Mouse (Mus musculus) left cerebral cortex, postnatal 4 days (tissue): ENCODE data around the gene Zbtb45. TPM values are rescaled to one million over a fixed set of nuclear protein-coding genes. Genes with fewer than 3 reads are reported as not detected.

Experiments used
- DNase-seq: peaks from one replicate; pipeline ENCODE4 v3.0.0-alpha.2; 2022
- intact Hi-C: fragments of 180-260 bp; cut with DNase I; formaldehyde crosslinking; loops from one replicate; pipeline ENCODE4 v1.15.1; 2025
- total RNA-seq, 2 experiments: library from RNA; stranded (reverse); gene quantifications; 2 replicates each; pipeline ENCODE4 v1.2.3; 2021

Gene Zbtb45
- 10 to 100 TPM; 35.1 to 36.6 TPM for total RNA-seq

DNA sequence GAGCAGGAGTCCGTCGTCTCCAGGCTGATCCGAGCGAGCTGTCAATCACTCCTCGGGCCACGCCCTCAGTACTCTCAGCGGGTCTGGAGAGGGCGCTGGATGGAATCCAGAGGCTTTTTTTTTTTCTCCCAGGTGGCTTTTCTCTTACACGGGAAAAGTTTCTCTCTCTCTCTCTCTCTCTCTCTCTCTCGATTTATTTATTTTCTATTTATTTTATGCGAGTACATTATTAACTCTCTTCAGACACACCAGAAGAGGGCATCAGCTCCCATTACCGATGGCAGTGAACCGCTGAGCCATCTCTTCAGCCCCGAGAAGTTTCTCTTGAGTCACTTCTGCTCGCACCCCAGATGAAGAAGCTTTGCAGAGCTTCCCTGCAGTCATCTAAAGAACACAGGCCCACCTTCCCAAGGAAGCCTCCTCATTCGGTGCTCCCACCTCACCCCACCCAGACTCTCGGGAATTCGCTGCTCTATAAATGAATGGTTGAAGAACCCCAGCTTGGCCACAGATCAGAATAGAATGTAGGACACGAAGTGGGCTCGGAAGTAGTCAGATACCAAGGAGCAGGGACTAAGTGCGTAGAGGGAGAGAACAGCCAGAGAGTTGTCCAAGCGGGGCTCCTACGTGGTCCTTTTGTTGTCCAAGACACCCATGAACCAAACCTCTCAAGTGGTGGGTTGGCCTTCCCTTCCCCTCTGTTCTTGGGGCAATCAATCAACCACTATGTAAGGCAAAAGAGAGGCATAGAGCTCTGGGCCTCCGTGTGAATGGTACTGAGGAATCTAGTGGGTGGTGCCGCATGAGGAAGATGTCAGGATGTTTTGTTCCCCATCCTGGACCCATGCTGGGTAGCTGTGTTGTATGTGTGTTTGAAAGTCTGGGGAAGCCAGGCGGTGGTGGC lies at the start of gene Zbtb45:
Gene Zbtb45, minus strand, starts transcription at position 30 of the 904 bp plus-strand sequence.
- intact Hi-C loops: no loop called here
- no peak for DNase-seq

DNA sequence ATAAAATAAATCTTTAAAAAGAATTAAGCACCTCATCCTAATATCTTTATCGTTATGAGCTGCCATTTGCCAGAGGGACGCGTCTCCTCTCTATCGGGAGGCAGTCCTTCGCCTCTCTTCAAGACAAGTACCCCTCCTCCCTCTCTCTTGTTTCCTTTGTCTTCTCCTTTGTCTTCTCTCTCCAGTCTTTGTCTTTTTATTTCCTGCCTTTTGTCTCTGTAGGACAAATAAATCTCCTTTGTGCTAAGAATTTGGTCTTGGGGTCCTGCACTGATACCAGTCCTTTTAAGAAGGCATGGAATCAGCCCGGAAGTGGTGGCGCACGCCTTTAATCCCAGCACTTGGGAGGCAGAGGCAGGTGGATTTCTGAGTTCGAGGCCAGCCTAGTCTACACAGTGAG lies 49.7 kb upstream of the Zbtb45 start:
- no peak for DNase-seq
- intact Hi-C loops: no loop called here

DNA sequence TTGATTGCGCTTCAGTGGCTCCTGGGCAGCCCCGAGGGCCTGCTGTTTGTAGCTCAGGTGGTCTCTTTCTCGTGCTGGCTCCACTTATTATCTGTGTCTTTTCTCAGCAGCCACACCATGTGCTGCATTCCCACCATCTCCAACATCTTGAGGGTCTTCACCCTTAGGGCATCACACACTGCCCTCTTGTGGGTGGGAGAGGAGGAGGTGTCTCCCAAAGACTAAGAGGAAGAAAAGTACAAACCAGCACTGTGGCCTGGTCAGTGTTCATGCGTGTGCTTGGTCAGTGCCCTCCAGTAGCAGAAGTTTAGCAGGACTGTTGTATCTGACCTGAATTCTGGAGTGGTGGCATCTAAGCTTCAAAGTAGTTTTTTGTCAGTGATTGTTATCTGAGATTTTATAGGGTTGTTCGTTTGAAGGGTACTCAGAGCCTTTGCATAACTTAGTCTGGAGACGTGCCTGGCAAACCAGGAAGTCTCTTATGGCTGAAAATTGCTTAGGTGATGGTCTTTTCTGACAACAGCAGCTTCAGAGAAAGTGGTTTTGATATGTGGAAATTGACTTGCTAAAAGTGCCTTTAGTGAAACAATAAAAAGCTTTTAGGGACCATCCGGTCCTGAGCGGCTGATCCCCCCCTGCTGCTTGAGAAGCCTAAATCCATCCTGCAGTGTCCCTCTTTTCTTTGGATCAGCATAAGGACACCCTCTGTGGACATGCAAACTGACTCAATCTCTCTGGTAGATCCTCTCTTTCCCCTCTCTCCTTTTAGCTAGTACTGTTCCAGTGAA lies 47.3 kb upstream of the Zbtb45 start:
- DNase-seq: no peak
- intact Hi-C loops: no loop called here

DNA sequence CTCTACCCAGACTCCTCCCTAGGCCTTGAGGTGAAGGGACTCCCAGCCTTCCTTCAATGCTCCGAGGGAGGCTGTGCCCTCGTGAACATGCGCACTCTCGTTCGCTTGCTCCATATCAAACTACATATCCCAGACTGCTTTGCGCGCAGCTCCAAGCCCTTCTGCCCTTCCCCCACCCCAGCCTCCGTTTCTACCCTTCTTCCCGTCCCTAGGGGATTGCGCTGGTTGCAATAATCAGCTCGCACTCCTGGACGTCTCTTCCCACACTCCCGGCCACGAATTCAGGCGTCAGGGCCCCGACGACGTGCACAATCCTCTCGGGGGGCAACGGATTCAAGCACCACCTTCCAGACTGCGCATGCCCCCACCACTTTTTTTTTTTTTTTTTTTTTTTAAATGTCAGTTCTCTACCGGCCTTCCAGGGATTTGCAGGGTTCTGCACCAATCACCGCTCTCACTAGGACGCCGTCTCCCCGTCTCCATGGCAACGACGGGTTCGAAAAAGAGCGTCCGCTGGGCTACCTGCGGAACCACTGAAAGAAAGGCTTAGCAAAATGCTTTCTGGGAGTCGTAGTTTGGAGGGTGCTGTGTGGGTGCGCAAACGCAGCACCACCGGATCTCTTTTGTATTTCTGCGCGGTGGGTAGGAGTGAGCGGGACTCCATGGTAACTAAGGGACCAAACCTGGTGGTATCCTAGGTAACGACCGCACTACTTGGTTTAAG lies 44.6 kb upstream of the Zbtb45 start, which contains the start of gene Mzf1:
Gene Mzf1, minus strand, starts transcription at position 478 of the 724 bp plus-strand sequence.
- intact Hi-C loops: no loop called here
- peak; percentile 96 for DNase-seq

DNA sequence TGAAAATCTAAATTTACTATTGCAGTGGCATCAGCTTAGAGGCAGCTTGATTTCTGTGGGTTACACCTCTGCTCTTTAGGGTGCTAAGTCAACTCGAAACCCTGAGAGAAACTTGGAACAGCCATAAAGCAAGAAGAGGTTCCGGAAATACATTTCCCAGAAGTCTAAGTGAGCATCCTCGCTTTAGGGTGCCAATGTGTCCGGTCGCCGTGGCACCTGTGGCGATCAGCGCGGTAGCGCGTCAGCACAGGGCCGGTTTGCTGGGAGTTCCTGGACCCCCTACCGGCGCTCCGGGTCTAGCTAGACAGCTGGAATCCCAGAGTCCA lies 44.1 kb upstream of the Zbtb45 start:
- no peak for DNase-seq
- intact Hi-C loops: no loop called here

DNA sequence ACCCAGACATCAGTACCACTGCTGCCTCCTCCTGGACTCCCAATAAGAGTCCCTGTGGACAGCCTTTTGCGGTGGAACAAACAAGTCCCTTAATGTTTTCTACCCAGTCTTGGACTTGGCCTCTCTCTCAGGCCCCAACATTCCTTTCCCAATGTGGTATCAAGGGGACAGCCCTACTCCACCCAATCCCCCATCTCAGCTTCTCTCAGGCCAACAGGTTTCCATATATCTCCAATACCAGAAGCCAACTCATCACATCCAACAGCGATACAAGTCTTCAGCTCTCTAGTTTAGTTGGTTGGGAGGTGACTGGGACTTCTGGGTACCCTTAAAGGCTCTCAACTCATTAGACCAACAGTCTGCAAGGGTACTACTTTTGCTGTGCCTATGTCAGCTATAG lies 43.7 kb upstream of the Zbtb45 start:
- intact Hi-C loops: no loop called here
- no peak for DNase-seq

DNA sequence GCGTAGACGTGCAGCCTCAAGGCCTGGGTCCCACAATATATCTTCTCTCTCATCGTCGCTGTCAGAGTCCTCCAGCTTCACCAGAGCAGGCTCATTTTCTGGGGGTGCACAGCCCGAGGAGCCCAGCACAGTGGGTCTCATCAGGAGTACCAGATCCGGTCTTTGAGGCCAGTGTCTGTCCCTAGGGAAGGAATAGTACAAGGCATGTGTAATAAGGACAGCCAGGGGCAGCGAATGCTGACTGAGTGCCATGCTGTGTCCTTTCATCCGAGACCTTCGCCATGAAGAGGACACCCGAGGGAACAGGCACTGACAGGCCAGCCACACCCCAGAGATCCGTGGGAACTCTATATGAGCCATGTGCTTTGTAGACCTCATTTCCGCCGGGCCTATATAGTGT lies 43.2 kb upstream of the Zbtb45 start:
- DNase-seq: no peak
- intact Hi-C loops: no loop called here

DNA sequence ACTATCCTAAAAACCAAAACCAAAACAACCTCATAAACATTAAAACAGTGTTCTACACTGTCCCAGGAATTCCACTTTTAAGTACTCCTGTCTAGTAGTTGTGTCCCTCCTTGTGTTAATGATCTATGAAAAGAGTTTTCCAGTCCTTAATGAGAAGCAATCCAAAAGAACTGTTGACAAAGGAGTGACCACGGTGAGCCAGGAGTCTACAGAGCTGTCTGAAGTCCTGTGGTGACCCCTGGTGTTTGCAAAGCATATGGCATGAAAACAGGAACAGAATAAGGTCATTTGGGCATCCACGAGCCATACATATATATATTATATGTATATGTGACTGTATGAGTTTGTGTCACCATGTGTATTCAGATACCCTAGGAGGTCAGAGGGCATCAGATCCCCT lies 36.2 kb upstream of the Zbtb45 start:
- intact Hi-C loops: no loop called here
- peak; percentile 56 for DNase-seq

DNA sequence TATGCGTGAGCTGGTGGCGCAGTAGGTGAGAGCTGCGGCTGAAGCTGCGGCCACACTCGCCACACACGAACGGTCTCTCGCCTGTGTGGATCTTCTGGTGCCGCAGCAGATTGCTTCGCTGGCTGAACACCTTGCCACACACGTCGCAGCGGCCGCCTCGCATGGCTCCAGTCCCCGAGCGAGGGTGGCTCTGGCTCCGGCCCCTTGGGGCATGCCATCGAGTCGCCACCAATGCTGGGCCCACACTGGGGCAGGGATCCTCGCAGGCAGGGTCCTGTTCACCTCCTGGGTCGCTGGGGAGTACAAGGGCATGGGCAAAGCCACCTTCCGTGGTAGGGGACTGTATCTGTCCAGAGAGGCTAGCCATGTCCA lies 34.4 kb upstream of the Zbtb45 start:
- peak; percentile 32 for DNase-seq
- intact Hi-C loops: no loop called here

DNA sequence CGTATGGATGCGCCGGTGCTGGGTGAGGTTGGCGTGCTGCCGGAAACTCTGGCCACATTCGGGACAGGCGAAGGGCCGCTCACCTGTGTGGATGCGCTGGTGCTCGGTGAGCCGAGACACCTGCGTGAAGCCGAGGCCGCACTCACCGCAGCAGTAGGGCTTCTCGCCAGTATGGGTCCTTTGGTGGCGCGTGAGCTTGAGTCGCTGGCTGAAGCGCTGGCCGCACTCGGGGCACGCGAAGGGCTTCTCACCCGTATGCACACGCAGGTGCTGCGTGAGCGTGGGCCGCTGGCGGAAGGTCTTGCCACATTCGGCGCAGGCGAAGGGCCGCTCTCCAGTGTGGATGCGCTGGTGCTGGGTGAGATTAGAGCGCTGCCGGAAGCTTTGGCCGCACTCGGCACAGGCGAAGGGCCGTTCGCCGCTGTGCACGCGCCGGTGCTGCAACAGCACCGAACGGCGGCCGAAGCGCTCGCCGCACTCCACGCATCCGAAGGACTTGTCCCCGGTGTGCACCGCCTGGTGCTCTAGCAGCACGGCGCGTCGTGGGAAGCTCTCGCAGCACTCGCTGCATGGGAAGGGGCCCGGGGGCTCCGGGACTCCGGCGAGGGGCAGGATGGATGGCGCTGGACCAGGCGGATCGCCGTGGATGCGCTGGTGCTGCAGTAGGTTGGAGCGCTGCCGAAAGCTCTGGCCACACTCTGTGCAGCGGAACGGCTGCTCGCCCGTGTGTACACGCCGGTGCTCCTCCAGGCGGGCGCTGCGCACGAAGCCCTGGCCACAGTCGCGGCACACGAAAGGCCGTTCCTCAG lies 33.8 kb upstream of the Zbtb45 start:
- intact Hi-C loops: no loop called here
- DNase-seq: peak; percentile 71

DNA sequence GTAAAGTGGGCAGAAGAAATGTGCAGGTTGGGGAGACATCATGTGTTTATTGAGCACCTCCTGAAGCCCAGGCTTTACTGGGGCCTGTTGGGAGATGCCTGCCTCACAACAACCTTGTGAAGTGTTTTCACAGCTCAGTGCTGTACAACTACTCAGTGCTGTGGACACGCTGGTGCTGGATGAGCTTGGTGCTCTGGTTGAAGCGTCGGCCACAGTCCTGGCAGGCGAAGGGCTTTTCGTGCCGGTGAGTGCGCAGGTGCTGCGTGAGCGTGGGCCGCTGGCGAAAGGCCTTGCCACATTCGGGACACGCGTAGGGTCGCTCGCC lies 33.2 kb upstream of the Zbtb45 start:
- DNase-seq: no peak
- intact Hi-C loops: no loop called here

DNA sequence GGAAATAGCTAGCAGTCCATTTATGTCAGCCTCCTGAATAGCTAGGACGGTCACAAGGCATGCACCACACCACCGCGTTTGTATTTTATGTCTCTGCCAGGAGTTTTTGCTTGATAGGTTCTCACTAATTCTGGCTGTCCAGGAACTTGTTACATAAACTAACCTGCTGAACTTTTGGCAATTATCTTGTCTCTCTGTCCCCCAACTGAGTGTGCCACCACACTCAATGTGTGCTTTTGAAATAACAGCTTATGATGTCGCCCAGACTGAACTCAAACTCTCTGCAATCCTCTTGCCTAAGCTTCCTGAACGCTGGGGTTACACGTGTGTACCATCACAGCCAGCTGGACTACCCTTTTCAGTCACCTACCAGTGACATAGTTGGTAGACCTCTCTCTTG lies 32.7 kb upstream of the Zbtb45 start:
- intact Hi-C loops: no loop called here
- DNase-seq: no peak

DNA sequence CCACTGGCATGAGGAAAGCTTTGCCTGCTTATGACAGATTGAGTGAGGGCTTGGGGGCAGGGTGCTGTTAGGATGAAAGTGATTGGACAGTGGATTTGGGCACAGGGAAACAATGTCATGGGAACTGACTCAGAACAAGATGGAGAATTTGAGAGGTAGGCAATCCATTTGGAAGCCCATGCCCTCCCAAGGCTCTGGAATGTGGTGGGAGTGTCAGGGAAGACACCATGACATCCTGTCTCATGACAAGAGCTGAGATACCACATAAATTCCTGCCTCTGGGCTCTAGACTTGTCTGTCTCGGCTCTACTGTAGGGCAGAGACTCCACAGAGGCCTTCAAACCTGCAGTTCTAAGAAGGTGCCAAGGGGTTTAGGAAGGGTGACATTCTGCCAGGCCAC lies 31.4 kb upstream of the Zbtb45 start:
- DNase-seq: no peak
- intact Hi-C loops: no loop called here

DNA sequence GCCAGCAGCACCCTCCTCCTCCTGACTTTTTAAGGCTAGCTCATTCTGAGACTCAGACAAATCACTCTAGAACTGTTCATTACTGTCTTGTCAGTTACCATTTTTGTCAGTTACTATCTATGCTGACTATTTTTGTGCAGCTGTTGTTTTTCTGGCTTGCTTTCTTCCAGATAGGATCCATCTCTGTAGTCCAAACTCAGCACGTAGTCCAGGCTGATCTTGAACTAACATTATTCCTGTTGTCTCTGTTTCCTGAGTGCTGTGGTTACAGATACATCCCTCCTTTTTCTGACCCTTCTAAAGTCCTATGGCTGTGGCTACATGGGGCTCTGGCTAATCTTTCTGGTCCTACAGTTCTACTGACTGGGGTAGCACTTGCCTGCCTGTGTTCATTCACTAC lies 29.3 kb upstream of the Zbtb45 start:
- intact Hi-C loops: no loop called here

DNA sequence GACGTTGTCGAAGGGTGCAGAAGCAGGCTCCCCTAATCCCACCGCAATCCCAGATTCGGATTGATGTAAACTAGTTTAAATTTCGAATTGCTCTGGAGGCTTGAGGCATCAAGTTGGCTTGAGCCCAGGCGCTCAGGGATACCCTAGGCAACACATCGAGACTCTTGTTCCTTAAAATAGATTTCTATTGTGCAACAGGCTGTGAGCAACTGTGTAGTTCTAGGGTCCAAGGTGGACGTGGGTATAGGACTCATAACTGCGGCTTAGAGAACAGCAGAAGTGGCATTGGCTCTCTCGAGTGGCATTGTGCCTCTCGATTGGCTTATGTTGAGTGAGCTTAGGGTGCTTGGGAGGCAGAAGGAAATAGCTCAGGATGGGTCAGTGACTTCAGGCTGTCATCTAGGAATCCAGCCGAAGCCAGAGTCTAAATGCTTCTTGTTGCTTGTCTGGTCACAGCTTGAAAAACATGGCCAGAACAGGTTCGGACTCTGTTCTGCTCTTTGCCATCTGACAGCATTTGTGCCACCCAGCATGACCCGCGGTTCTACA lies 28.9 kb upstream of the Zbtb45 start:
- no peak for DNase-seq
- intact Hi-C loops: no loop called here

More for the DNA sequence above, 29.3 kb upstream of the Zbtb45 start:
- no peak for DNase-seq

DNA sequence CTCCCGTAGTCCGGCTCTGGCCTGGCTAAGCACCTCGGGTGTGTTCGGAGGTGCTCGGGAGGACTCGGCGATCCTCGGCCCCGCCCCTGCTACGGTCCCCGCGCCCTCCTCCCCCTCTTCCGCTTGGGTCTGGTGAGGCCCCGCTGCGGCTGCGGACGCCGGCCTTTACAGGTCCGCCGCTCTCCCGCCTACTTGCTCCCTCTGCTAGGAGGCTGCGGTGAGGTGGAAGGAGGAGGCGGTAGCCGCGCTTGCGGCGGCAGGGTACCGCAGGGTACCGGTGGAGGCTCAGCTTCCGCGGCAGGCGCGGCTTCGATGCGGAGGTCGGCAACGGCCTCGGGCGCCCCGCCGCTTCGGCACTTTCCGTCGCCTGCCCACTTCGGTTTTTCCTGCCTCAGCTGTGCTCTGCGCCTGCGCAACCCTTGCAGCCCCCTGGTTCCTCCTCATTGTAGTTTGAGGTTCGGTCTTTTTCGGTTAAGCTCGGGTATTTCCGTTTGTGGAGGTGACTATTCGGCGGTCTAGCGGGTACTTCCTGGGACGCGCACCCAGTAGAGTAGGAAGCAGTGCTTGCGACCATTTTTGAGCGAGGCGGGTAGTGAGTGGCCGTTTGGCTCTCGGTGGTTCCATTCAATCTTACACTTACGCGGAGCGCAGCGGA lies 28.2 kb upstream of the Zbtb45 start, which contains the start of gene Ube2m:
Gene Ube2m, minus strand, starts transcription at position 375 of the 655 bp plus-strand sequence.
- peak; percentile 100 for DNase-seq
- intact Hi-C loops: no loop called here

DNA sequence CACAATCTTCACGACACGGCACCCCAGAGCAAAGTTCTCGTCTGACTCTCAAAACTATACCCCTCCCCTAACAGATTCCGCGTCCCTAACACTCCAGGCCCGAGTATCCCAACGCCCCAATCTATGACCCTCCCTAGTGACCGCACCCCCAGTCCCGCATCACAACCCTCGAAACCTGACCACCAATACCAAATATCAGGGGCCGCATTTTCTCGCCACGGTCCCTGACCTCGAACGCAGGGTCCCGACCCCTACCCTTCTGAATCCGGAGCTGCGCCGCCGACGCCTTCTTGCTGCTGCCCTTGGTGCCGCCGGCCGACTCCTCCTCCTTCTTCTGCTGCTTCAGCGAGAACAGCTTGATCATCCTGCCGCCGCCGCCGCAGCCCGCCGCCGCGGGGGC lies 27.5 kb upstream of the Zbtb45 start:
- intact Hi-C loops: no loop called here

DNA sequence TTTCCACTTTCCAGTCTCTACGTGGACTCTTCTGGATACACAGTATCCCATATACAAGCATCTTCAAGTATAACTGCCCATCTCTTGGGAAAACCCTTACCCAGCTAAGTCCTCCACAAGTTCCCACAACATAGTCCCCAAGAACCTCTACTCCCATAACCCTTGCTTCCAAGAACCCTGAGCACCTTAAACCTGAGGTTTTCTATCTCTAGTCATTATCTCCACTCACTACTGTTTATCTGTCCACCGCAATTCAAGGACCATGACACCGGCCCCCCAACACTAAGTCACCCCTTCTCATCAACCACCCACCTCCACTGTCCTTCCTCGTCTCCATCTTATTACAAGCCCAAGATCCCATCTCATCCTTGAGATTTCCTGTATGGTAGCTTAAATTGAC lies 27.0 kb upstream of the Zbtb45 start:
- intact Hi-C loops: no loop called here
- no peak for DNase-seq

More for the DNA sequence above, 27.5 kb upstream of the Zbtb45 start:
- no peak for DNase-seq

DNA sequence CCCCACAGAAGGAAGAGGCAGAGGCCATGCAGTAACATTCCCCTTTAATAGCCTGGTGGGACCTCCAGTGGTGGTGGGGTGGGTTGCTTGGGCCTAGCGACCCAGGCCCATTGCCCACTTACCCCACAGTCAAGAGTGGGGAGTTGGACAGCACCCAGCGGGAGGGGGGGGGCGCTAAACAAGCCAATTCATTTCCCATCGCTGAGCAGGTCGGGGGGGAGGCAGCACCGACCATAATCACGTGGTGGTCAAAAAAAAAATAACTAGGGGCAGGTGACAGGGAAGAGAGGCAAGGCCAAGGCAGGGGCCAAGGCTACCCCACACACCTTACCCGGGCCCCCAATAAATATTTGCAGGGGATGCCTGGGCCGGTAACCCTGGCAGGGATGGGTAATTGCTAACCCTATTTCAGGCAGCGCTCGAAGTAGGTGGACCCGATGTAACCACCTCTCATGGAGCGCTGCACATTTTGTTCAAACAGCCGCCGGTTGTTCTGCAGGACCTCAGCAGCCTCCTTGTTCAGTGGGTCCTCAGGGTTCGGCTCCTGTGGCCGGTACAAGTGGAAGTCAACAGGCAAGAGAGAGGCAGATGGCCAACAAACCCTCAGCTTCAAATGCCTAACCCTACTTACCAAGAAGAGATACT lies 25.5 kb upstream of the Zbtb45 start:
- intact Hi-C loops: no loop called here

More for the DNA sequence above, 25.5 kb upstream of the Zbtb45 start:
- peak; percentile 43 for DNase-seq
